Mouse (Mus musculus) layer of hippocampus, adult 9-11 months (tissue): ENCODE measurements around the gene Txnrd1.
A peak's percentile ranks its signal among the peaks of the same experiment; 100 is the strongest.

Experiments used
- DNase-seq: peaks from one replicate; pipeline ENCODE4 v3.0.0; 2022

Gene Txnrd1

DNA sequence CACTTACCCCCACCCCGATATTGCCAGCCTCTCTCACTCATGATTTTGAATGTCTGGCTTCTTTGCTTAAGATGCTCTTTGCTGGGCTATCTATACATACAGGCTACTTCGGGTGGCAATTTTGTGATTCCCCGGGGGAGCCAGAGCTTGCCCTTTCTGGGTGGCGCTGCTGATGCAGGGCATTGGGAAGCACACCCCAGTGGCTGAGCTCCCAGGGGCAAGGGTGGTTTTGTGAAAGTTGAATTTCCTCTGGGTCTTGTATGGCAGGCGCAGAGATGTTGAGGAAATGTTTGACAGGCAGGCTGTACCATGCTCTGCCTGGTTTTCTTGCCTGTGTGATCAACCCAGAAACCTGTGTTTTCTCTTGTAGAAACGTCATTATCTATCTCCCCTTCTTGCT is 15.1 kb upstream of the Txnrd1 start:
- no peak for DNase-seq

DNA sequence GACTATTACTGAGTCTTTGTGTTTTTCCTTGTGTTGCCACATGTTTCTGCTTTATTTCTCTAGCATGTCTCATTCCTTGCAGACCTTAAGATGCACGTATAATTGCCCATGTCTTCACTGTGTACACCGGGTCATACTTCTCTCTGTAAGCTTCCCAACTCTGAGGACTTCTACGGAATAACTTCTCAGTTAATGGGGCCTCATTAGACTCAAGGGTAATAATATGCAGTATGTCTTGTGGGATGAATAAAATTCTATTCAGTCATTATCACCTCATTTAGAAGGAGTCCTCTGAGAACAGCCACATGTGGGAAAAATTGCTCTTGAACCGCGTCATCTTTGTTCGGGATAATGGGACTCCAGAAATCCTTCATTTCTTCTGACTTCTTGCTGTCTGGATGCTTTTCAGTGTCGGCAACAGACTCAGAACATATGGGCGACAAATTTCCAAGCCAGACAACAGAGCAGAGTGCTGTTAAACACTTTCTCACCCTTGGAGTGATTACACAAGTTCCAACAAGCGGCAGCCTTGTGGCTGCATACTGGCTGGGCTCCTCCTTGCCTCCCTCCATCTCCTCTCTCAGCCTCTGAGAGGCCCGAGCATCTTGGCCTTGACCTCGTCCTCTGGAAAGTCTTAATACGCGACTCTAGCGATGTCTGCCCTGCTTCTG is 10.5 kb upstream of the Txnrd1 start:
- DNase-seq = no peak

DNA sequence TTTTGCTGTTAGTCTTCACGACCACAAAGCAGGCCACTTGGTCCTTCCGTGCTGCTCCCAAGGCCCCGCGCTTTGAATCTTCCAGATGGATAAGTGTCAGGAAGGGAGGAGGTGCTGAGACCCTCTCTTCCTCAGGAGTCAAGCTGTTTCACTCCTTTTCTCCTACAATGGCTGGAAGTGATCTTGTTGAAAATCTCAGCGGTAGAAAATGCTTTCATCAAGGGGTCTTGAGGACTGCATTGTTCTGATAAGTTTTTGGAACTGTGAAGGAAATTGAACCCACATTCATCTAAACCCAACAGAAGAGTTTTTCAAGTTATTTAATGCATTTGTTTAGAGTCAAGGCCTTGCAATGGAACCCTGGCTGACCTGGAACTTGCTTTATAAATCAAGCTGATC is 10.0 kb upstream of the Txnrd1 start:
- no peak for DNase-seq

- DNase-seq = no peak
Observed at GRCm38 (mm10) chr10:82824541-82824940, 9.2 kb upstream of the Txnrd1 start.

GRCm38 (mm10) chr10:82826516-82826915 is 7.2 kb upstream of the Txnrd1 start:
- DNase-seq = peak; percentile 53

GRCm38 (mm10) chr10:82835898-82836297 is 2.1 kb downstream of the Txnrd1 start:
- no peak for DNase-seq

DNA sequence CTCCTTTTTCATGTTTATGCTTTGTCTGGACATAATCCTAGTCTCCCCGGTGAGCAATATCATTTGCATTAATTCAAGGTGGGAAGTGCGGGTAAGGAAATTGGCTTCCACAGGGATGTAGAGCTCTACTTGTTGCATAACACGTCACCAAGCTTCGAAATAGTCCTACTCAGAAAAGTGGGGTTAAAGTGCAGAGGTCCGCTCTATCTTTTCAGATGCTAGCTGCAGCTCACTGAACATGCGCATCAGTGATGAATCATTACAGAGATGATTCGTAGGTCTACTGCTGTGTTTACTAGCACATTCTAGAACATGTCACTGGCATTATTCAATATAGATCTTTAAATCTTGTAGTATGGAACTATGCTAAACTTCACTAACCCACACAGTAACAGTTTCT is 4.6 kb downstream of the Txnrd1 start:
- DNase-seq = no peak

DNA sequence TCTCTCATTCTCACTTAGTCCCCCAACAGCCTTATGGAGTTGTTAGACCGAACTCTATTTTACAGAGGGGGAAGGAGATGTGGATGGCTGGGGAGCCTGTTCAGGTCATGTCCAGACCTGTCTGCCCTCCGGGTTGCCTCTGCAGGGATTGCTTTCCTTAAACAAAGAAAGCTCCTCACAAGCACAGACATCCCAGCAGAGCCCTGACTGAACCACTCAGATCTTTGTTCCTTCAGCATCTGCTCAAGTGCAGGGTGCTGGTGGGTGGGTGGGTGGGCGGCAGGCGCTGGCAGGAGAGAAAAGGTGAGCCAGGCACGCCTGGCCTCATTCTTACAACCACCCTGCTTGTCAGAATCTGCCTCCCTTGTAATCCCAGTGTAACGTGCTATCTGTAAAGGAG is 10.3 kb downstream of the Txnrd1 start:
- DNase-seq = no peak

- DNase-seq = no peak
Observed at GRCm38 (mm10) chr10:82844731-82845130, 11.0 kb downstream of the Txnrd1 start.

DNA sequence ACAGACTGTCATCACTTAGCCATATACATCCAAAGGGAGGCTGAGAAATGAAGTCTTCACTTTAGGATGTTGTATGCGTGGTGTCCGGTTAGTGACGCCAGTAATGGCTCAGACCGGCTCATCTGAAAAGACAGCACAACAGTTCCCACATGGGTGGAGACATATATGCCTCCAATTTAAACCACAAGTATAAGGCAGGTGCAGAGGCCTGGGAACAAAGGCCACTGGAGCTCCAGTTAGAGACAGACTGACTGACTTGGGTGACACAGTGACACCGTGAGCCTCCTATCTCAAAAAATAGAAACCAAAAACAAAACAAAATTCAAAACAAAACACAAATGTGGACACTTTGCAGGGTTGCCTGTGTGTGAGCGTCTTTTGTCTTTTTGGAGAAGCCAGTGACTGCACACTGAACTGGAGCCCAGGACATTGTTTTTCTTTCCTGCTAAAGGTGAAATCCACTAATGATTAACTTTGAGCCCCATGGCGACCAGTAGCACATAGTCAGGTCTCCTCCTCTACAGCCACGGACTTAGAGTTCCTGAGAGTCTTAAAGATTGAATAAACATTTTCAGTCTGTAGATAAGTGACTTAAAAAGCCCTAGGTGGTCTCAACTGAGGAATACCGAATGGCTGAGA is 14.2 kb downstream of the Txnrd1 start:
- DNase-seq = no peak

GRCm38 (mm10) chr10:82849686-82850353 is 16.1 kb downstream of the Txnrd1 start:
- no peak for DNase-seq

DNA sequence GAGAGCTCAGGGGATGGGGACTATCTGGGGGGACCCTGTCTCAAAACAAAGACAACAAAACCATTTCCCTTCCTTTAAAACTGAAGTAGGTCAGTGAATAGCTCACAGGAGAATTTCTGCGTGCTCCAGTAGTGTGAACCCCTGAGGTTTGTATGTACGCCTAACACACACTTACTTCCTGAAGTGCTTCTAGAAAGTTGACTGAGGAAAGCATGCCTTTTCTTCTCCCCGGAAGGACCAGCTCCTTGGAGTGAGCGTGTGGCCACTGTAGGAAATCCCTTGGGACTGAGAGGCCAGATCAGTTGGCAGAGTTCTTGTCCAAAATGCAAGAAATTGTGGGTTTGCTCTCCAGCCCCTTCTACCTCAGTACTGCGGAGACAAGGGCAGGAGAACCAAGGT is 16.6 kb downstream of the Txnrd1 start:
- DNase-seq = no peak

GRCm38 (mm10) chr10:82851751-82852150 is 18.0 kb downstream of the Txnrd1 start:
- no peak for DNase-seq

- DNase-seq = no peak
Observed at GRCm38 (mm10) chr10:82858032-82858680, 24.4 kb downstream of the Txnrd1 start.

- peak; percentile 93 for DNase-seq
Observed at GRCm38 (mm10) chr10:82858691-82859532, 25.2 kb downstream of the Txnrd1 start.

GRCm38 (mm10) chr10:82859533-82859915 is 25.8 kb downstream of the Txnrd1 start:
- no peak for DNase-seq

GRCm38 (mm10) chr10:82860181-82860928 is 26.6 kb downstream of the Txnrd1 start:
- DNase-seq = peak; percentile 40

DNA sequence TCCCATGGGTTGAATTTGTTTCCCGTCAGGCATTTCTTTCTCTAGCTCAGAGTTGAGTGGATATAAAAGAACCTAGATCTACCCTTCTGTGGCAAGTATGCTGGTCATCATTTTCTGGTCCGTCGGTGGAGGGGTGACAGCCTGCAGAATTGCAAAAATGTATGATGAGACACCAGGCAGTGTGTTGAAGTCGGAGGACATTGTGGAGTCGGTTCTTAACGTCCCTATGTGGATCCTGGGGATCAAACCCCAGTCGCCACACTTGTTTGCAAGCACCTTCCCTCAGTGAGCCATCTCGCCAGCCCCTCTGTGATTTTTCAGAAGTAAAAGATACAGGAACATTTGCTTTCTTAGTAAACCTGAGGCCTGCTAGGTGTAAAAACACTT is 27.2 kb downstream of the Txnrd1 start:
- DNase-seq = no peak

GRCm38 (mm10) chr10:82863106-82863680 is 29.4 kb downstream of the Txnrd1 start:
- DNase-seq = no peak

DNA sequence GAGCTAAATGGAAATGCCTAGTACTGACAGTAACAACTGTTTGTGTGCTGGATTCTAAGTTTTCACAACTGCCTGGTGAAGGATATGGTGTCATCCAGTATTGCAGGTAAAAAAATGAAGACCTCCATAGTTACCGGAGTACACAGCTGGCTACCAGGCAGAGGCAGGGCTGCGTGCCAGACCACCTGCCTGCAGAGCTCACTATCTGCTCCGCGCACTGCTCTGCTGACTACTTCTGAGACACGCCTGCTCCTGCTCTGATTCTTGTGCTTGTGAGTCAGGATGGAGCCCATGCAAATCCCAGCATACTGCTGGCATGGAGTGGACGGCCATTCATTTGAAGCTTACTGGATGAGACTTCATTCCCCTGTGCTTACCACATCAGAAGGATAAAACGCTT is 30.1 kb downstream of the Txnrd1 start:
- no peak for DNase-seq

DNA sequence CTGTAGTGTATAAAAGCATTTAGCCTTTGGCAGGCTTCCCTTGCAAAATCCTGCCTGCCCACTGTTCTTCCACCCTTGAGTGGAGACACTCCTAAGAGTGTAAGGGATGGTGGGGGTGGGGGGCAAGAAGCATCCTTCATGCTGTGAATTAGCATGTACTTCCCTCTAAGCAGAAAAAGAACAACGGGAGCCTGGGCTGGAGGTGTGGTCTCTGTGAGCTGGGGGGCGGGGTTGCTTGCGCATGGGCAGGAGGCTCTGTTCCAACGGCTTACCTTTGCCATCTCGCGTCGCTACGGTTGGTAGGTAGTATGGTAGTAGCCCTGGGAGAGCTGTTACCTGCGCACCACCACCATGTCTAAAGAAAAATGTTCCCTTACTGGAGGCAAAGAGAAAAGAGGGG is 32.6 kb downstream of the Txnrd1 start, which contains the start of gene Eid3:
Eid3 (plus strand) TSS at position 271 of the 400 bp plus-strand sequence.
- no peak for DNase-seq

GRCm38 (mm10) chr10:82866832-82867231 is 33.1 kb downstream of the Txnrd1 start:
- no peak for DNase-seq
